Mouse (Mus musculus): ENCODE measurements around the gene Trappc12.

GRCm38 (mm10) chr12:28775120-28775519, 24.8 kb upstream of the Trappc12 start:
- no peak for TF ChIP-seq POLR2A (IDR thresholded peaks at IDR 0.05; ENCODE audit: low read depth, low read length)
- no peak for TF ChIP-seq CTCF (IDR thresholded peaks at IDR 0.05; ENCODE audit: borderline replicate concordance, insufficient read depth, low read length)
